Mouse (Mus musculus) naive thymus-derived CD4-positive, alpha-beta T cell, adult 5 months (primary cell): ENCODE measurements around the gene Gm813. TPM values are rescaled to one million over a fixed set of nuclear protein-coding genes. Genes with fewer than 3 reads are reported as not detected.

Experiments
- polyA plus RNA-seq: library from polyadenylated mRNA; unstranded; fragments of 100-300 nt; shearing (Covaris generic); gene quantifications from one replicate; pipeline ENCODE4 v1.2.1, GENCODE M21; 2017

Gm813 gene
- not detected for polyA plus RNA-seq

DNA sequence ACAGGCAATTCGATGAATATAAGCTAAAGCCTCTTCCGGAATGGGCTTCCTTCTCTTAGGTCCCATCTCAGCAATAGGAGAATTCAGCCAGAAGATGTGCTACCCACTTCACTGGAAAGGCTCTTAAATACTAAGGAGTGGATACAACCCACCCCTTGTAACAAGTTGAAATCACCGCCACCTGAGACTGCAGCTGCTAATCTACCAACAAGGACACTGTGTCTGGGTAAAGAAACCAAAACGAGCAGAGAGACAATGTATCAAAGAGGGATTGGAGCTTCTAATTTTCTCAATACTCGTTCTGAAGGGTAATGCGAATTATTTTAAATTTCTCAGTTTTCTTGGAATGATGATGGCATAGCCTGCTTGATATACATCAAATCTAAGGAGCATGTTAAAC, at the start of gene Gm813:
TSS of gene Gm813 (minus strand) at position 101 of the 400 bp plus-strand sequence.

DNA sequence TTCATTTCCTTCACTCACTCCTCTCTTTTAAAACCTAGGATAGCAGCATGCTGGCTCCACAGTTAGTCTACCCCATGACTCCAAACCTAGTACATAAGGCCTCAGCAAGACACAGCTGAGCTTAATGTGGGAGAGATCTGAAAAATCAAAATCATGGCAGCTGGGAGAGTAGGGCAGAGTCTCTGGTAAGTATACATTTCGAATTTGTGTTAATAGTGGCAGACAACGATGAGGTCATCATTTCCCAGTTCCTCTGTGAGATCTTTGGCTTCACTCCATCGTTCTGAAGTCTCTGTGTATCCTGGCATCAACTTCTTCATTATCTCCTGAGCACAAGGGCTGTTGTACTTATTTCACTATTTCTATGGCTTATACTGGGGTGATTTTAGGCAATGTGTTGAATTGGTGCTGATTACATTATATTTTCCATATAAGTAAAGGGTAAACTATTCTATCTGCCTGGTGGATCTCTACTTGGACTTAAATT, 22.0 kb upstream of the Gm813 start, which contains the start of gene E330017A01Rik:
TSS of gene E330017A01Rik (minus strand) at position 51 of the 487 bp plus-strand sequence.

Other genes starting within 250 kb of the Gm813 start
- gene Dcbld2, start 208.5 kb downstream of the Gm813 start, polyA plus RNA-seq: 0.26 TPM
- 31.8 TPM for gene St3gal6, start 92.7 kb downstream of the Gm813 start, polyA plus RNA-seq
- not detected for gene E330017A01Rik, start 21.8 kb upstream of the Gm813 start, polyA plus RNA-seq
- gene Cpox, start 53.3 kb upstream of the Gm813 start, polyA plus RNA-seq: 14.5 TPM
- gene Gpr15, start 102.1 kb upstream of the Gm813 start, polyA plus RNA-seq: not detected
- 72.7 TPM for gene Cldnd1, start 110.9 kb upstream of the Gm813 start, polyA plus RNA-seq
- not detected for gene Olfr172, start 146.2 kb upstream of the Gm813 start, polyA plus RNA-seq
- gene Olfr173, start 183.3 kb upstream of the Gm813 start, polyA plus RNA-seq: 0.29 TPM
- gene Olfr175-ps1, start 209.8 kb upstream of the Gm813 start, polyA plus RNA-seq: not detected